Mouse (Mus musculus): ENCODE measurements at regions not wholly inside any gene's neighbourhood (a gene's known extent, or its start where the extent isn't known, plus 50 kb on each side); places are given as distances from the start of the nearest gene placed in this dataset.

- TF ChIP-seq CTCF (IDR thresholded peaks at IDR 0.05; ENCODE audit: extremely low read depth, insufficient read length, insufficient replicate concordance, low read depth, low read length) (no peak), POLR2A (IDR thresholded peaks at IDR 0.05; ENCODE audit: low read depth, low read length) (no peak)
Measured at GRCm38 (mm10) chr7:70669065-70669464, 302.5 kb upstream of the Nr2f2 start.
